Mouse (Mus musculus) urinary bladder, postnatal 4 days (tissue): ENCODE results near the gene Usp5.

ENCODE experiments used
- DNase-seq, 2 experiments: peaks; one replicate each; pipeline ENCODE4 v3.0.0; 2021 to 2022; ENCODE audit warnings: low spot score in 2 of 2

Gene Usp5

DNA sequence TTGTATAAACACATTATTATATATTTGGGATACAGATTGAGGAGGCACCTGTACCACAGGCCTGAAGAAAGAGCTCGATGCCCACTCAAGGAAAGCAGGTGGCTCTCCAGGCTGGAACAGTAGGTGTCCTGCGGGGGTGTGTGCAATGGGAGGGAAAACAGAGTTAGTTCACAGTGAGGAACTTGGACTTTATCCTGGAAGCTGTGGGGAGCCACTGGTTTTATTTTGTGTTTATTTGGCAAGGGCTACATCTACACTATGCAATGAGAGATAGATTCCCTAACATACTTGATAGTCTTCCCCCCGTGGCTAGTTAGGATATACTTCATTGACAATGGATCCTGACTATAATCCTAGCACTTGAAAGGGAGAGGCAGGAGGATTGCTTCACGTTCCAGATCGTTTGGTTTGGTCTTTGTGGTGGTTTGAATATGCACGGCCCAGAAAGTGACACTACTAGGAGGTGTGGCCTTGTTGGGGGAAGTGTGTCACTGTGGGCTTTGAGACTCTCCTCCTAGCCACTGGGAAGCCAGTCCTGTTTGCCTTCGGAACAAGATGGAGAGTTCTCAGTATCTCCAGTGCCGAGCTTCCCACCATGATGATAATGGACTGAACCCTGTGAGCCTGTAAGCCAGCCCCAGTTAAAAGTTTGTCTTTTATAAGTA lies 42.4 kb downstream of the Usp5 start:
- DNase-seq, result no peak

DNA sequence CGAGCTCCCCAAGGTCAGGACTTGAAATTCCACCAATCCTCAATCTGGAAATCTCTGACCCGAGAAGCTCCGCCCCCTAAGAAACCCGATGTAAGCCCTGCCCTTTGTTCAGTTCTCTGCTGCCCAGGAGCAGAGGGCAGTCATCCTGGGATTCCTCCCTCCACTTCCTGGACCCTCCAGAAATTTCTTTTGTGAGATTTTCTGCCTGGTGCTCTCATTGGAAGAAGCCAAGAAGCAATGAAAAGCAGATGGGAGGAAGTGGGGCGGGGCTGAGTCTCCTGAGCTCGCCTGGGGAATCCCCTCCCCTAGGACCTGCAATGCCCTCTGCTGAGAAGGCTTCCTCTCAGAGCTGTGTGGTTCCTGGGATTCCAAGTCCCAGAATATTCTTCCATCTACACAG lies 46.8 kb downstream of the Usp5 start:
- no peak for DNase-seq

DNA sequence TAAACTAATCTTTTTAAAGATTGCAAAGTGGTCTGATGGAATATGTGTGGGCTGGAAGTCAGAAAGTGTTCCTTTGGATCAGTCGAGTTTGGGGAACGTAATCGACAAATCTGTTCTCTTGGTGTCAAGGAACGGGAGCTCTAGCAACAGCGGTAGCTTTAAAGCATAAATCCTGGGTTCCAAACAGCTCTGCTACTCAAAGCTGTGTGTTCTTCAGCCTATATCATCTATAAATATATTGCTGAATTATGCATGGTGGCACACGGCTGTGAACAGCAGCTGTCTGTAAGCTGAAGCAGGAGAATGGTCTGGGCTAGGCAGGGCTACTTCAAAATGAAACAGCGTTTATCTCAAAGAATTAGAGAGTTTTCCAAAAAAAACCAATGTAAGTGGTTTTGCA lies 48.4 kb downstream of the Usp5 start:
- no peak for DNase-seq

DNA sequence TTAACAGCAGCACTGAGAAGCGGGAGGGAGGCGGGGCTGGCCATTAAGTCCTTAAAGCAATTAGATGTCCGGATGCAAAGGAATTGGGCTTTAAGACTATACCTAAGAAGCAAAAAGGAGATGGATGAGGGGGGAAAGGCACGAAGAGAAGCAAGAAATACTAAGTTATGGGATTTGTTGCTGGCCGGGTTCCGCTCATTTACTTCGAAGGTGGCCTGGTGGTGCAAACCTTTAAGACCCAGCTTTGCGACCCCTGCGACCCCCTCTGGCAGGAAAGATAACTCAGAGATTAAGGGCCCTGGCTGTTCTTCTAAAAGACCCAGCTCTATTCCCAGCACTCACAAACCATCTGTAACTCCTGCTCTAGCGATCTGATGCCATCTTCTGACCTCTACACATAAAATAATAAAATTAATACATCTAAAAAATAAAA lies 49.3 kb downstream of the Usp5 start:
- DNase-seq, result no peak

DNA sequence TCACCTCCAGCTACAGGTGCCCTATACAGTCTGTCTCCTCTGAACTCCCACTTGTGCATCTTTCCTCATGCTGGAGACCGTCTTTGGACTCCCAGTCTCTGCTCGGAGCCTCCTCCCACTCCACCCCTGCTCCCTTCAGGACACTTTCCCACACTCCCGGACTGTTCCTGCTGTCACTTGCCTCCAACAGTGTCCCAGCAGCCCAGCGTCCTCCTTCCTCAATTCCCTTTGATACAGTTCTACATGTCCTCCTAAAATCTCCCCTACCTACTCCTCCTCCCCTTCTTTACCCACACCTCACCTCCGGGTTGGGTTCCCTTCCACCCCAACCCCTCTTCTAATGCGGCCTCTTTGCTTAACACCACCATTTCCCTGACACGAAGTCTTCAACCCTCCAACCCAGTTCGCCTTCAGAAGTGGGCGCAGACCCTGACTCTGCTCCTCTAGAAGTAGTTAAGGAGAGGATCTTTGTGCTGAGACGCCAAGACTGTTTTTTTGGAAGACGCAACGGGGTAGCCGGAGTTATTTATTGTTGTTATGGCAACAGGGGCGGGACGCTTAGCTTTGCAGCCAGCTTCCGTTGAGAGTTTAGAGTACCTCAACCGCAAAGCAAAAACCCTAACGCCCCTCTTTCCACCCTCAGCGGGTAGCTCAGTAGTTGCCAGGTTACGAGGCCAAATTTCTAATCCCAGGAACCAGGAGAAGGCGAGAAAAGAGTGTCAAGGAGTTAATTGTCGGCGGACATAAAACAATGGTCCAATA lies 49.9 kb downstream of the Usp5 start, which contains the start of gene Lrrc23:
TSS of gene Lrrc23 (minus strand) at position 506 of the 762 bp plus-strand sequence.
- DNase-seq, result peak in 1 of 2 experiments; percentile 45

DNA sequence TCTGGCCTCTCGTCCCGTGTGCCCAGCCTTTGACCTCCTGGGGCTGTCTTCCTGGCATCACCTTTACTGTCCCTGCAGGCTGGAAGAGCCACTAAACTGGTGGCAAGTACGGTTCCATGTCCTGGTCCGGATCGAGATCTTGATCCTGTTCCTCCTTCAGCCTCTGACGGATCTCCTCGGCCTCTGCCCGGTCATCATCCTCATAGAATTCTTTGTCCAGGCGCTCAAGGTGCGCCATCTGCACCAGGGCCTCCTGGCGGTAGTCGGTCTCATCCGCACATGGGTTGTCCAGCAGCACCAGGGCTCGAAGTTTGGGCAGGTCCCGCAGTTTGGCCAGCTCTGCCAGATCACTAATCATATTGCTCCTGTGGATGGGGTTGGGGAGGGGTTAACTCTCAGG lies 58.8 kb downstream of the Usp5 start:
- DNase-seq, result no peak

DNA sequence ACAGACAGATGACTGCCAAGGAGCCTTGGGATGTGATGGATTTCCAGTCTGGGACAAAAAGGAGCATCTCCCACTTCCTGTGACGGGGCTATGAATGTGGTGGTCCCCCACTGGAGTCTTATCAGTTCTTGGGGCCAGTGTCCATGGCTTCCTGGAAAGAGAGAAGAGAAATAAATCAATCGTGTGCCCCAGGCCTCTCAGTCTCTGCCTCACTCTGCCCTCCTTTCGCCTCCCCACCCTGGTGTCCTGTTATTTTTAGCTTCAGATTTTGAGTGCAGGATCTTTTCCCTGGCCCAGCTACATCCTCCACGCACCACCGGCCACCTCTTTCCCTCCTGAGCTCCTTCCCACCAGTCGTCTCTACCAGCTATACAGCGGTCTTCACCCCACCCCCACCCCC lies 59.3 kb downstream of the Usp5 start:
- no peak for DNase-seq

DNA sequence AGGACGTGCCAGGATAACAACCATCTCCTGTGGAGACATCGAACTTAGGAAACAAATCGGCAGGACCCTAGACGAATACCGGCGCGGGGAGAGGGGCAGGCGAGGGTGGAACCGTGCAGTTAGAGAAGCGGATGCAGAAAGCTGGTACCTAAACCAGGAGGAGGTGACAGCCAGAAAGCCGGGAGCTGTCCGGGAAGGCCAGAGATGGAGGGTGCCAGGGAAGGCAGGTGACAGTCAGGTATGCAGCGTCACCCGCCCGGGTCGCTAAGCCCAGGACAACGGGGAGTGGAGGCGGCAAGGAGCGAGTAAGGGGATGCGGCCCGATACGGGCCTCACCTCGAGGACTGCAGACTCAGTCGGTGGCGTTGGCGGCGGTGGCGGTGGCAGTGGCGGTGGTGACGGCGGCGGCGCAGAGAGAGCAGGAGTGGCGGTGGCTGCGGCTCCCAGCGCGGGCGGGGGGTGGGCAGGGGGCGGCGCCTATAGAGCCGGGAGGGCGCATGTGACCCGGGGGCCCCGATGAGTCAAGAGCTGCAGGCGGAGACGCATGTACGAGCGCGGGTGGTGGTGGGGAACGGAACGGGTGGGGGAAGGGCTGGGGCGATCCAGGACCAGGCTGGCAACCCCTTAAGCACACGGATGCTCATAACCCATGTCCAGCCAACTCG lies 60.1 kb downstream of the Usp5 start, which contains the start of gene Eno2:
TSS of gene Eno2 (minus strand) at position 573 of the 665 bp plus-strand sequence.
- DNase-seq, result peak in 1 of 2 experiments; percentile 53

DNA sequence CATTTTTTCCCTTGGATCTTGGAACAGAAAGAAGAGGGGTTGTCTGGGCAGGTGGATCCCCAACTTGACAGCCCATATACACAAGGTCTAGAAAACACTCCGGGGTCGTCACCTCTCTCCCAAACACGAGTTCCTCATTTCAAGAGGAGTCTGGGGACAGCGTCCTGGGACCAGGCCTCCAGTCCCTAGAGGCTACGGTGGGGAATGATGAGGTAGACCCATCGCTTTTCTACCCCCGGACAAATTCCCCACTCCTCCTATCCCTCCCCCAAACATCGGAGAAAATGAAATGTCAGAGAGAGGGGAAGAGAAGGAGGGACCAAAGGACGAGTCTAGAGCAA lies 60.6 kb downstream of the Usp5 start:
- DNase-seq, result no peak

DNA sequence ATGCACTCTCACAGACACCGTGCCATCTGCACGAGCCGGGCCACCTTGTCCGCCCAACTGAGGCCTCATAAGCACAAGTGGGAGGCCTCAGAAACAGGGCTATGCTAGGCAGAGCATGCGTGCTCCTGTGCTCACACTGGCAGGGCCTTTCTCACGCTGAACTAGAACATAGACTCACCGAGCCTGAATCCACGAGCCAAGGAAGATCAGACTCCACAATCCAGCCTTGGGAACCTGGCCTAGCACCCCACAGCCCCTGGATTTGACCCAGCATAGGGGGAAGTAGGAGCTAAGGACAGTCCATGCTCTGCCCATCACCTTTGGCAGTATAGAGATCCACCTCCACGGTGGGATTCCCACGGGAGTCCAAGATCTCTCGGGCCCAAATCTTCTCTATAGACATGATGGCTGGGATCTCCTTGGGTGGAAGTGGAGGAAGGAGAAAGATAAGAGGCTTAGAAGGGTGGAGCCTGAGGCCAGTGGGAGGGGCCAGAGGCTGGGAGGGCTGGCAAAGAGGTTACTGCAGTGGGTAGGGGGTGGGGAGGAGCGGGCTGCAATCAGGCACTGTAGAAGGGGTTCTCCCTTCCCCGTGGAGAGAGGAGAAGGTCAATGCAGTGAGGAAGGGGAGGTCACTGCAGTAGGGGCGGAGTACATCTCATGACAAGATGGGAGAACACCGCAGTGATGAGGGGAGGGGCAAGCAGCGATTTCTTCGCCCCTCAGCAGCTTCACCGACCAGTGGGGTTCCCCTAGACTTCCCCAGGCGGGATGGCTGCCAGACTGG lies 61.2 kb downstream of the Usp5 start:
- no peak for DNase-seq

DNA sequence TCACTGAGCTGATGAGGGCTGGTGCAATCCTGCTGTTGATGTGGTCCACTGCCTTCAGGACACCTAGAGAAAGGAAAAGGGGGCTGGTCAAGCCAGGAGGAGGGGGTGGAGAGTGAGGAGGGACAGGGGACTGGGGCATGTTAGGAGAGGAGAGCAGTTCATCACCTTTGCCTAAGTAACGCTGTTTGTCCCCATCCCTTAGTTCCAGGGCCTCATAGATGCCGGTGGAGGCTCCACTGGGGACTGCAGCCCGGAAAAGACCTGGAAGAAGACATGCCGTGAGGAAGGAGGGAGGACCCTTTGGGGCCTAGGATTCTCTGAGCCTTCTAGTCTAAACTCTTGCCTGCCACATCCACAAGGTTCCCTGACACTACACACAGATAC lies 61.8 kb downstream of the Usp5 start:
- no peak for DNase-seq

DNA sequence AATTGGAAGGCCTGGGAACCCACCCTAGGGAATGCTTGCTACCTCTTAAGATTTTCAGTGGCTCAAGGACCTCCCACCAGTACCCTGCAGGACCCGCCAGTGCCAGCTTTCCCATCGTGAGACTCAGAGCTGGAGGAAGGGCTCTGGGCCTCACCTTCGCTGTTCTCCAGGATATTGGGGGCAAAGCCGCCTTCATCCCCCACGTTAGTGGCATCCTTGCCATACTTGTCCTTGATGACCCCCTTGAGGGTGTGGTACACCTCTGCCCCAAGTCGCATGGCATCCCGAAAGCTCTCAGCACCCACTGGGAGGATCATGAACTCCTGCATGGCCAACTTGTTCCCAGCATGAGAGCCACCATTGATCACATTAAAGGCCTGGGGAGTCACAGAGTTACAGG lies 63.3 kb downstream of the Usp5 start:
- DNase-seq, result no peak
